Mouse (Mus musculus) cerebellum, adult 9-11 months (tissue): ENCODE measurements around the gene Slamf6.
"Not testable (repeated sequence)": the region's sequence is repeated elsewhere in the genome, so short reads cannot be mapped to it uniquely, and the experiment has no call there.

Source experiments
- DNase-seq: peaks from one replicate; pipeline ENCODE4 v3.0.0; 2022

Slamf6 gene

GRCm38 (mm10) chr1:171960726-171961125, 43.4 kb downstream of the Slamf6 start:
- DNase-seq = no peak

DNA sequence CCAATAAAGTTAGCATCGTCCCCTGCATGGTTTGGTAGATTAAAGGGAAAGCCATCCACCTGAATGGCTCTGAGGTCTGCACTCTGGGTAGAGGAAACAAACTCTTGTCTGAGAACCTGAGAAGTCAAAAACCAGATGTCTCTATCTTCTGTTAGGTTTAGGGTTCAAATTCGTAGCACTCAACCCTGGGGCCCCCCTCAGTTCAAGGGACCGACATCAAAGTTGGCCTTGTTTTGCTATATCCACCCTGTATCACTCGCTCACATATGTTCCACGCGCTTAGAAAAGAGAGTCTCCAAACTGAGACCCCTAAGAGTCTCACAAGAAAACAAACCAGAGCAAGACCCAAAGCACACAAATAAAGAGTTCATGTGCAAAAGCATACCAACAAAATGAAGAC, 44.4 kb downstream of the Slamf6 start:
- no peak for DNase-seq

- DNase-seq = no peak
Observed at GRCm38 (mm10) chr1:171963613-171964012, 46.3 kb downstream of the Slamf6 start.

GRCm38 (mm10) chr1:171966054-171966790, 48.9 kb downstream of the Slamf6 start:
- DNase-seq = no peak

DNA sequence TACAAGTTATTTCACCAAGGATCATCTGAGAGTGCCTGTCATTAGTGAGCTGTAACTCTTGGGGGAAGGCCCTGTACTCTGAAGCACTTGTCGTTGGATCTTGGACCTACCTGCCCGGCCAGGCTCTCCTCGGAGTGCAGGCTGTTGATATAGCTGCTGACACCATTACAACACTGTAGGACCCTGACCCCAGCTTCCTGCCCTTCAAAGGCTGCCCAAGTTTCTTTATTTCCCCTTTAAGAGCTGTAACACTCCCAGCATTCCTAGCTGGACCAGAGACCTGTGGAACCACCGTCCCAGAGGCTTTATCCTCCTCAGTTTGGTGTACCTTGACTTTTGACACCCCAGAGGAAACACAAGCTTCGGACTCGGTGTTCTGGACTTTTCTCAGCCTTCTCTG, 51.9 kb downstream of the Slamf6 start:
- DNase-seq = no peak

DNA sequence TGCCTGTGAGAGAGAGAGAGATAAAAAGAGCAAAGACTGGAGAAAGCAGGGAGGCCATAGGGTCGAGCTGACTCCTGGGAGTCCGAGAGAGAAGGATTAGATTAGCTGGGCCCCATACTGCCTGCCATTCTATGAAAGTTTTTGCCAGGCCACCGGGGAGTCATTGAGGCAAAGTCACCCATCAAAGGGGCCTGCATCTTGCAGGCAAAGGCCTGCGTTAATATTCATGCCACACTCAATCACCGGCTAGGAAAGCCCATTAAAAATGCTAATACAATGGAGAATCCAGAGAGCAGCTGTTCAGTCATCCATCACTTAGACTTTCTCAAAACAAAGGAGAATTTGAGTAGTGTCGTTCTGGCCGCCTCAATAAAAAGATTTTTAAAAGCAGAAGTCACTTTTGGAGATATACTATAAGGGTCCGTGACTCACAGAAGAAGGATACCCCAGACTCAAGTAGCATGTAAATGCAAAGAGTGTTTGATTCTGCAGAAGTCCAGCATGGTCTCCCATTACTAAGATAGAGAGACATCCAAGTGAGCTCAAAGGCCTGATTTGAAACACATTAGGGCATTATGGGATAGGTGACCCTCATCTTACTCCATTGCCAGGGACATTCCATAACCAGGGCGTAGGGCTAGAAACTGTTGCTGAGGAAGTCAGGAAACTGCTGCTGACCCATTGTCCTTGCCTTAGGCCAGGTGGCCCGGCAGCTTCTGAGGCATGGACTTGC, 53.7 kb downstream of the Slamf6 start:
- no peak for DNase-seq

- not testable (repeated sequence) for DNase-seq
Observed at GRCm38 (mm10) chr1:171974361-171974760, 57.0 kb downstream of the Slamf6 start.

GRCm38 (mm10) chr1:171975377-171975776, 58.1 kb downstream of the Slamf6 start:
- DNase-seq = no peak

GRCm38 (mm10) chr1:171975831-171976230, 58.5 kb downstream of the Slamf6 start:
- DNase-seq = no peak

- DNase-seq = no peak
Observed at GRCm38 (mm10) chr1:171976826-171977539, 59.7 kb downstream of the Slamf6 start.

GRCm38 (mm10) chr1:171977891-171978290, 60.6 kb downstream of the Slamf6 start:
- DNase-seq = no peak

- DNase-seq = no peak
Observed at GRCm38 (mm10) chr1:171979969-171980730, 62.8 kb downstream of the Slamf6 start.

GRCm38 (mm10) chr1:171982170-171982569, 64.9 kb downstream of the Slamf6 start:
- DNase-seq = no peak

DNA sequence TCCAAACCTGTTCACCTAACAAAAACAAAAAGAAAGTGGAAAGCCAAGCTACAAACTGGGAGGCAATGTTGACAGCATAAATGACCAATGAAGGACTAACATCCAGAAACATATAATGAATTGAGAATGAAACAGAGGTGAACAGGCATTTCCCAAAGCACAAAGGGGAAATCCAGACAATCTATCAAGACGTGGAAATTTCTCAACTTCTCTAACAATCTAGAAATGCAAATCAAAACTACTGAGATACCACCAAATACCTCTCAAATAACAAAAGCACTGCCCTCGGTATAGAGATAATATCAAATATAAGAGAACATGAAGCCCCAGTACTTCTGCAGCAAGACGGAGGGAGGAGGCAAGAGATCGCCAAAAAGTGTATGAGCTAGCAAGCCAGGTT, 65.4 kb downstream of the Slamf6 start:
- DNase-seq = no peak

DNA sequence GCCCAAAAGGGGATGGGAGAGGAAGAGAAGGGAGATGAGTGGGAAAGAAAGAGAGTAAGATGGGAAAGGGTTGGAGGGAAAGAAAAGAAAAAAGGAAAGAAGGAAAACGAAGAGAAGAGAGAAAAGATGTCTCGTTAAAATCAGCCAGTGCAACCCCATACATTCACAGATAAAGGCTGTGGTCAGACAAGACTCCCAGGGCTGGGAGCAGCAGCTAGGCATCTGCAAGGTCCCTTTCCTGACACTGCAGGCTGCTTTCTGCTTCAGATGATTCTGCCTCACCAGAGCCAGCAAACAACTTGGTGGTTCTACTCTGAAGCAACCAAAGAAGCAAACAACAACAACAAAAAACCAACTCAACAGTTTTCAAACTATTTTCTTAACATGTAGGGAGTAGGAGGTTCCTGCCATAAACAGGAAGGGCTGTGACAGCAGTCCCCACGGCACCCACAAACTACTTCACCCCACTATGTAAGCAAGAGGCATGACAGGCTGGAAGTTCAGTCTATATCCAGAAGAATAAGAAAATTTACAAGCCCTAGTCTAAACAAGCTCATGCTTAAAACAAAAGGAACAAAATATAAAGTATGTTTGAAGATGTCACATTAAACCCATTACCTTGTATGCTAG, 66.2 kb downstream of the Slamf6 start:
- DNase-seq = no peak

GRCm38 (mm10) chr1:171984121-171984520, 66.8 kb downstream of the Slamf6 start:
- DNase-seq = no peak

DNA sequence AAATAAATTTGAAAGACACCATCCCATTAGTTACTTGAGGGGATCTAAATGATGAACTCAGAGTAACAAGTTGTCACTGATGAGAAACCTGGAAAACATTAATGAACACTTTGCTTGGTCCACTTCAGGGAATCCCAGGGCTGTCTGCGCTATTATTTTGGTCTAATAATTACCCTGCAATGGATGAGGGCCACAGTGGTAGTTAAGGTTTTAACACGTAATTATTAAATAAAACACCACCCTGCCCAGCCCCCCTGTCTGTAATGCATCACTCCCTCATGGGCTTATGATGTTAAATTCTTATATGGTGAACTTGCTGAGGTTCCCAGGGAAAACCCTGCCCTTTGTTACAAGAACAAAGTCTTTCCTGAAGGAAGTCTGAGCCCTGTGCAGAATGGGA, 74.6 kb downstream of the Slamf6 start:
- no peak for DNase-seq

DNA sequence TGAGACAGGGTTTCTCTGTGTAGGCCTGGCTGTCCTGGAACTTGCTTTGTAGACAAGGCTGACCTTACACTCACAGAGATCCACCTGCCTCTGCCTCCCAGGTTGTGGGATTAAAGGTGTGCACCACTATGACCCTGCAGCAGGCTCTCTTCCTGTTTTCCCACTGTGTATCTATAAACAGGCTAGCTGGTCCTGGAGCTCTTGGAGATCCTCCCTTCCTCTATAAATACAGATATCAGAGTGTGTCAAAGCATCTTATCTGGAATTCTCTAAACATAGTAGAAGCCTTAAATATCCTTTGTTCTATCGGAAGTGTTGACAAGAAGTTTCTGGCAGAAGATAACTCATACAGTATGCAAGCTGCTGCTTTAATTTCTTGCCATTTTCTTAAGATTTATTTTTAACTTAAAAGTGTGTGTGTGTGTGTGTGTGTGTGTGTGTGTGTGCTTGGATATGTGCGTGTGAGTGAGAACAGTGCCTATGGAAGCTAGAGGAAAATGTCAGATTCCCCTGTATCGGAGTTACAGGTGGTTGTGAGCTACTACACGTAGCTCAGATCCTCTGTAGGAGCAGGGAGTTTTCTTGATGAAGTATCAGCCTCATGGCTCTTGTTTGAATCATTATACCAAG, 75.7 kb downstream of the Slamf6 start:
- no peak for DNase-seq

DNA sequence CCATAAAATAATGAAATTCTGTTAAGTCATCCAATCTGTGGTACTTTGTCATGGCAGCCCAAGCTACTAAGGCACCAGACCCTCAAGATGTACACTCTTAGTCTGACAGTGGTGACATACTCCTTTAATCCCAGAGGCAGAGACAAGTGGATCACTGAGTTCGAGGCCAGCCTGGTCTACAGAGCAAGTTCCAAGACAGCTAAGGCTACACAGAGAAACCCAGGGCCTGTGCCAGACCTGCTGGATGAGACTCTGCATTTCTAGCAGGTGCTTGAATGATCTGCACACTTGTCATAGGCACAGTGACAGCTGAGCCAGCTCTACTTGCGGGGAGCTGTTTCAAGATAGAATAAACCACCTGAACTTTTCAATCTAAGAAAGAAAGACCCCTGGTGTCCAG, 77.2 kb downstream of the Slamf6 start:
- no peak for DNase-seq

DNA sequence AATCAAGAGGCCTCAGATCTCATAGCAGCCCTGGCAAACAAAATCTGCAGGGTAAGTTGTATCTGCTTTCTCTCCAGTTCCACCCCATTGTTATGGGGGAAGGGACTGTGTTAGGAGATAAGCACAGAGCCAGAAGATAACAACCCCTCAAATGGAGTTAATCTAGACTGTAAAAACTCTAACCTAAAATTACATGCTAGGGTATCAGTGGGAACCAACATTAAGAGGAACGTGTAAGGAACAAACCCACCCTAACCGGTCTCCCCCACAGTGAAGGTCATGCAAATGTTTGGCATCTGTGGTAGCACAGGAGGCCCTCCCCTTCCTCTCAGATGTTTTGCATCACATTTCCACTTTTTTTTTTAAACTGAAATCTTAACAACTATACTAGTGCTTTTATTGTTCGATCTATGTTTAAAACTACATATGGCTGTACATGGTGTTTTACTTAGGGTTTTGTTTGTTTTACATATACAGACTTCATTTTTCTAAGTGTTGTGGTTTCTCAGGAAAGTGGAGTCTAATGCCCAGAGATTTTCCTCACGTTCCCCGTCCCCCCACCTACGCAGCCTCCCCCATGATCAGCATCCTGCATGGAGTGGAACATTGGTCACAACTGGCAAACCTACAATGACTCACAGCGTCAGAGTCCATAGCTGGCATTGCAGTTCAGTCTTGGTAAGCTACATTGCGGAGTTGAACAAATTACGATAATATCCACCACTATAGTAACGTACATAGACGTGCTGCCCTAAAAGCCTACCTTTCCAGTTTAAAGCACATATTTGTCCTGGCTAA, 77.8 kb downstream of the Slamf6 start:
- no peak for DNase-seq

GRCm38 (mm10) chr1:171996701-171997100, 79.4 kb downstream of the Slamf6 start:
- no peak for DNase-seq
